Mouse (Mus musculus) myocyte (in vitro differentiated cells): ENCODE data around the gene Fam118b.

Source experiments
- E2F4 ChIP-seq: IDR thresholded peaks from one replicate; pipeline ENCODE4 v1.6.1; 2011; ENCODE audit warnings: mild to moderate bottlenecking, control low read depth, moderate library complexity; ENCODE audit not compliant: insufficient read depth
- MAX ChIP-seq: IDR thresholded peaks from one replicate; pipeline ENCODE4 v1.6.1; 2011; ENCODE audit warnings: low read depth, mild to moderate bottlenecking, control low read depth
- MYOG ChIP-seq, 3 experiments: IDR thresholded peaks; one replicate each; pipeline ENCODE4 v1.6.1; 2011; ENCODE audit warnings: control low read depth in 2 of 3, low read depth in 2 of 3, mild to moderate bottlenecking in 2 of 3; ENCODE audit not compliant: insufficient read length in 2 of 3, control insufficient read depth in 1 of 3, insufficient read depth in 1 of 3
- POLR2A ChIP-seq: IDR thresholded peaks from one replicate; pipeline ENCODE4 v1.6.1; 2011; ENCODE audit warnings: low read depth, mild to moderate bottlenecking, control low read depth, moderate library complexity; ENCODE audit not compliant: insufficient read length
- POLR2AphosphoS2 ChIP-seq: IDR thresholded peaks from one replicate; pipeline ENCODE4 v1.6.1; 2011; ENCODE audit warnings: low read depth, control low read depth; ENCODE audit not compliant: insufficient read length
- TCF12 ChIP-seq: IDR thresholded peaks from one replicate; pipeline ENCODE4 v1.6.1; 2011; ENCODE audit warnings: mild to moderate bottlenecking, control low read depth; ENCODE audit not compliant: poor library complexity, insufficient read depth, severe bottlenecking
- USF1 ChIP-seq: IDR thresholded peaks from one replicate; pipeline ENCODE4 v1.6.1; 2011; ENCODE audit warnings: low read depth, mild to moderate bottlenecking, control low read depth, moderate library complexity

DNA sequence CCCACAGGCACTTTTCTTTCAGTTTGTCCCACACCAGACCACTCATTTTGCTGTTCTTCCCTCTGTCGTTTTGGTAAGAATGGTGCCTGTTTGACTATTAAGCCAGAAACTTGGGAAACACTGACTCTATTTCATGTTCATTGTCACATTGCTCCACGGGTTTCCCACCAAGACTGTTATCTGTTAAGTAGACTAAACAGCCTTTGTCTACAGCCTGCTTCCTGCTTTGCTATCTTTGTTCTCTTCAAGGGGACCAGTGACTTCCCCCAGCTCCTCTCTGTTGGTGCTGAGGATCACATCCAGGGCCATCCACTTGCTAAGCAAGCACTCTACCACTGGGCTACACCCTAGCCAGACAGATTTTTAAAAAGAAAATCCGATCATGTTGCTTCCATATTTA is 64.1 kb downstream of the Fam118b start:
- TF ChIP-seq POLR2A (no peak), MAX (no peak), MYOG (IDR thresholded peaks at IDR 0.05; ENCODE audit: control insufficient read depth in 1 of 3, insufficient read depth in 1 of 3, insufficient read length in 2 of 3, low read depth in 2 of 3) (no peak), POLR2AphosphoS2 (no peak), USF1 (no peak), E2F4 (no peak), TCF12 (no peak)
